Mouse (Mus musculus): ENCODE measurements around the gene Zfp646. TPM values are rescaled to one million over a fixed set of nuclear protein-coding genes. Genes with fewer than 3 reads are reported as not detected.
A peak's percentile ranks its signal among the peaks of the same experiment; 100 is the strongest.
"Not testable (repeated sequence)": the region's sequence is repeated elsewhere in the genome, so short reads cannot be mapped to it uniquely, and the experiment has no call there.

The Zfp646 gene
- total RNA-seq, 2 experiments from 2014 or later: 33.3 to 35.8 TPM

DNA sequence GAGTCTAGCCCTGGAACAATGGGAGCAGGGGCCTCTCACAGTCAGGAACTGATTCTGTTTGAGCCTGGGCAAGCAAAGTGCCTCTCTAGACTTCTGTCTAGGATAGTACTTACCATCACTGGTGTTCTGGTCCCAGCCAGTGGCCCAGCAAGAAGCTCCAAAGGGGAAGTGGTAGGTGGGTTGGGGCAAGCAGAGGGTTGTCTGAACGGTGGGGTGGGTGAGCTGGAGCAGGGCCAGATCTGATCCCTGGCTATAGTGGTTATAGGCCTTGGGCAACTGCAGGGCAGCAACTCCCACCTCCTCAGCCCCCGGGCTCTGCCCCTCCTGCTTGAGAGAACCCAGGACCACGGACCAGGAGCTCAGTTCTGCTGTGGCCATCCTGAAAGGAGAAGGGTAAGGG lies 12.8 kb downstream of the Zfp646 start:
- no peak overlapping the region for H3K27ac ChIP-seq
- no peak overlapping the region for H3K4me3 ChIP-seq
- no peak for DNase-seq (ENCODE audit: low spot score in 2 of 2)
- TF ChIP-seq CTCF (conservative IDR thresholded peaks at IDR 0.05): no peak

DNA sequence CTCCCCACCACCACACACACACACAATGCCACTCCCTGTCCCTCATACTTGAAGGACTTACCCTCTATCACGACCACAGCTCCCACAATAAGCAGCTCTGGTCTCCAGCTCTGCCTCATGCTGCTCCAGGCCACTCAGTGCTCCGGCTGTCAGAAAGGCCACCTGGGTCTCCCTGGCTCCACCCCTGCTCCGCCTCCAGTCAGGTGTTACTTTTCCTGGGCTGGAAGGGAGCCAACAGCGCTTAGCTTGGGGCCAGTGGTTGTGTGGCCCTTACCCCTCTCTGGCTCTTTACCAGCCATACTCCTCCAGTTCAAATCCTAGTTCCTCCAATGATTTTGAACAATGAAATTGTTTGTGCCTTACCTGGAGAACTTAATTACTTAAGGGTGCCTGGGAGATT lies 14.8 kb downstream of the Zfp646 start, which contains the start of gene Prss53:
Gene Prss53 (minus strand): TSS at position 173 of the 400 bp plus-strand sequence.
- no peak for DNase-seq (ENCODE audit: low spot score in 2 of 2)
- Histone ChIP-seq H3K27ac (no peak within 1 kb of the TSS), H3K4me3 (no peak within 1 kb of the TSS)
- no peak for TF ChIP-seq CTCF (conservative IDR thresholded peaks at IDR 0.05)

DNA sequence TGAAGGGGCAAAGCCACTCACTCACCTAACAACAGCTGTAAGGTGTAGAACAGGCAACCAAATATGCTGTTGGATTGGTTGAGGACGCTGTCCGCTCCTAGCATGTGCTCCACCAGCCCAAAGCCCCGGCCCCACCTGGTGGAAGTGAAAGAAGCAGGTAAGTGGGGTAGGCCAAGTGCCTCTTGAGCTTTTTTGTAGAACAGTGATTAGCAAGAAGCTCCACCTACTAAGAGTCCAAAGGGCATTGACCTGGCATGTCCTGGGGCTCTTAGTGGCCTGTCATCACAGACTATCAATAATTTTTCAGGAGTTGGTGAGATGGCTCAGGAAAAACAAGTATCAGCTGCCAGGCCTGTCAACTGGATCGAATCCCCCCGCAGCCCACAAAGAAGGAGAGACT lies 18.5 kb downstream of the Zfp646 start:
- no peak for TF ChIP-seq CTCF (conservative IDR thresholded peaks at IDR 0.05)
- H3K27ac ChIP-seq: no peak overlapping the region
- DNase-seq (ENCODE audit: low spot score in 2 of 2): no peak
- H3K4me3 ChIP-seq: peak overlapping the region; percentile 65

DNA sequence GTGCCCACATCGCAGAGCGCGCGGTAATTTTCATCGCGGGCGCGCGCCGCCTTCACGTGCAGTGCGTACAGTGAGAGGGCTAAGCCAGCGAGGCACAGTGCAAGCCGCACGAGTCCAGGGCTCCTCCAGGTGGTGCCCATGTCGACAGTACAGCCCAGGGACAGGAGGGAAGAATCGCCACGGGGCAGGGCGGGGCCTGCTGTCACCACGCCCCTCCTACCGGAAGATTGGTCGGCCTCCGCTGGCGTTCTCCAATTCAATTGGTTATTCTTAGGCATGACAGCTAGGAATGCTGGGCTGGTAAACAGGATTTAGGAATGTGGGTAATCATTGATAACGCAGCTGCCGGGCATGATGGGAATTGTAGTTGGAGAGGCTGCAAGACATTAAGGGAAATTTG lies 19.4 kb downstream of the Zfp646 start, which contains the start of the genes Gm21974 and Vkorc1:
Gene Gm21974 (minus strand): TSS at position 13 of the 400 bp plus-strand sequence.
Gene Vkorc1 (minus strand): TSS at position 176 of the 400 bp plus-strand sequence.
- peak within 1 kb of the TSS; percentile 65 for H3K4me3 ChIP-seq
- peak; percentile 54 for TF ChIP-seq CTCF (conservative IDR thresholded peaks at IDR 0.05)
- DNase-seq (ENCODE audit: low spot score in 2 of 2): peak; percentile 92 to 96
- H3K27ac ChIP-seq: peak within 1 kb of the TSS; percentile 86

DNA sequence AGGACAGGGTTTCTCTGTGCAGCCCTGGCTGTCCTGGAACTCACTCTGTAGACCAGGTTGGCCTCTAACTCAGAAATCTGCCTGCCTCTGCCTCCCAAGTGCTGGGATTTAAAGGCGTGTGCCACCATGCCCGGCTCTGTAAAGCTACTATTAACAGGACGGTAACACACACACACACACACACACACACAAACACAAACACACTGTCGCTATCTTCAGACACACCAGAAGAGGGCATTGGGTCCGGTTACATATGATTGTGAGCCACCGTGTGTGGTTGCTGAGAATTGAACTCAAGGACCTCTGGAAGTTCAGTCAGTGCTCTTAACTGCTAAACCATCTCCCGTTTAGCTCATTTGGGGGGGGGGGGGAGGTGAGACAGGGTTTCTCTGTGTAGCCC lies 19.9 kb downstream of the Zfp646 start:
- Histone ChIP-seq H3K4me3 (peak overlapping the region; percentile 65; the same call in 1 of the 2 replicates), H3K27ac (peak overlapping the region; percentile 69; the same call in 1 of the 2 replicates)
- not testable (repeated sequence) for DNase-seq (ENCODE audit: low spot score in 2 of 2)

DNA sequence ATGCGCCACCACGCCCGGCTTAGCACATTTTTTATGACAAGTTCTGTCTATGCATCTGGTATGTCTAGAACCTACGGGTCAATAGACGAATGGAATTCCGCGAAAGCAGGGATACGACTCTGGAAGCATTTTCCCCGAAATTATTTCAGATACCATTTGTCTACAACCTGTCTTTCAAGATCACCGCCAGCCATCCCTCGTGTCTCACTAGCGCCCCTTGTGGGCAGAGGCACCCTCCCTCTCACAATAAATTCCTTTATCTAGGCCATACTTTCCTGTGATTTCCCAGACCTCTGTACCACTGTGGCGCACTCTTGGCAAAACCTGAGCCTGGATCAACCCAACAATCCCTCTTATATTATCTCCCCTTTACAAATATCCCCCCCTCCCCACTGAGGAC lies 20.4 kb downstream of the Zfp646 start:
- no peak overlapping the region for H3K27ac ChIP-seq
- peak; percentile 86 for TF ChIP-seq CTCF (conservative IDR thresholded peaks at IDR 0.05)
- H3K4me3 ChIP-seq: no peak overlapping the region
- DNase-seq (ENCODE audit: low spot score in 2 of 2): peak; percentile 39 to 62

DNA sequence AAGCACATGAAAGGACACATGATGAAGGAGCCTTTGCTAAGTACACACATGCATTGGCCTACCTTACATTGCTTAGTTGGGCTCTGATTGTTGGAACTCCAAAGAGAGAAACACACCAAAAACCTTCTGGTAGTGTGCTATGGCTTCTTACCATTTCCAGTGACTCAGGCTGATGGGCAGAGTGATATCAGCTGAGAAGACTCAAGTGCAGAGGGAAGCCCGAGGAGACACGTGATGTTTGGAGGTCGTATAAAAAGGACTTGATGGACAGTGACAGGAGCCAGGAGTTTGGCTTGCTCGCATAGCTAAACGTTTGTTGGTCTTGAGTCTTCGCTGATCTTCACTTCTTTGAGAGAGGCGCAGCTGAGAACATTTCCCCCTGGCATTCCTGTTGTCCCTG lies 21.5 kb downstream of the Zfp646 start:
- no peak for TF ChIP-seq CTCF (conservative IDR thresholded peaks at IDR 0.05)
- Histone ChIP-seq H3K27ac (no peak overlapping the region), H3K4me3 (no peak overlapping the region)
- no peak for DNase-seq (ENCODE audit: low spot score in 2 of 2)

DNA sequence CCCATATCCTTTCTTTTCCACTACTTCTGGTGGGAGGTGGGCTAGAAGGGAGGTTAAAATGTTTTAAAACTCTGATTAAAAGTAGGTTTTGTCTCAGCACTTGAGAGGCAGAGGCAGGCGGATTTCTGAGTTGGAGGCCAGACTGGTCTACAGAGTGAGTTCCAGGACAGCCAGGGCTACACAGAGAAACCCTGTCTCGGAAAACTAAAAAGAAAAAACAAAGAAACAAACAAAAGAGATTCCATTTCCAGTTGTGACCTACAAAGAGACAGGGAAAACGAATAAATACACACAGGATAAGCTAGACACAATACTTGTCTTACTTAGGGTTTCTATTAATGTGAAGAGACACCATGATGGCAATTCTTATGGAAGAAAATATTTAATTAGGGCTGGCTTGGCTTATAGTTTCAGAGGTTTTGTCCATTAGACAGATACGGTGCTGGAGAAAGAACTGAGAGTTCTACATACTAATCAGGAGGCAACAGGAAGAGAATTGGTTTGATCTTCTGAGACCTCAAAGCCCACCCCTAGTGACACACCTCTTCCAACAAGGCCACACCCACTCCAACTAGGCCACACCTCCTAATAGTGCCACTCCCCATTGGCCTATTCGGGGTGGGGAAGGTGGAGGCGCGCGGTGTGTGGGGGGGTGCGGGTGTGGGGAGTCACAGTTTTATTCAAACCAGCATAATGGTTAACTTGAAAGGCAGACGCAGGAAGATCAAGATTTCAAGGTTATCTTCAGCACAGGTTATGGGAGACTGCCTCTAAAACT lies 22.3 kb downstream of the Zfp646 start:
- no peak overlapping the region for H3K4me3 ChIP-seq
- H3K27ac ChIP-seq: no peak overlapping the region
- no peak for DNase-seq (ENCODE audit: low spot score in 2 of 2)
- no peak for TF ChIP-seq CTCF (conservative IDR thresholded peaks at IDR 0.05)

DNA sequence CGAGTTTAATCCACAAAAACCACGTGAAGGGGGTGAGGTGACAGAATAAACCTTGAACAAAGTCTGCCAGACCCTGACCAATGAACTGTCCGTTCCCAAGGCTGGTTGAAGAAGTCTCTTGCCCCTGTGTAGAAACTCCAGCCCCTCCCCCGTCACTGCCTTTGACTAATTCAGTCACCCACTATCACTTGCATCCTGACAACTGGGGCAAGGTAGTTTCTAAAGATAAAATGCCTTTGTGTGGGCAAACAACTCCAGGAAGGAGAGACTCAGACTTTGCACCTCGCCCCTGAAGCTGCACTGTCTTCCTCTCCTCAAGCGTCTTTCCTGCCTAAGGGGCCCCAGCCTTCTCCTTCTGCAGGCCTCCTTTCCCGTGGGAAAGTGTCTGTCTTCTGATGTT lies 24.0 kb downstream of the Zfp646 start:
- no peak overlapping the region for H3K4me3 ChIP-seq
- H3K27ac ChIP-seq: no peak overlapping the region
- TF ChIP-seq CTCF (conservative IDR thresholded peaks at IDR 0.05): no peak
- no peak for DNase-seq (ENCODE audit: low spot score in 2 of 2)

DNA sequence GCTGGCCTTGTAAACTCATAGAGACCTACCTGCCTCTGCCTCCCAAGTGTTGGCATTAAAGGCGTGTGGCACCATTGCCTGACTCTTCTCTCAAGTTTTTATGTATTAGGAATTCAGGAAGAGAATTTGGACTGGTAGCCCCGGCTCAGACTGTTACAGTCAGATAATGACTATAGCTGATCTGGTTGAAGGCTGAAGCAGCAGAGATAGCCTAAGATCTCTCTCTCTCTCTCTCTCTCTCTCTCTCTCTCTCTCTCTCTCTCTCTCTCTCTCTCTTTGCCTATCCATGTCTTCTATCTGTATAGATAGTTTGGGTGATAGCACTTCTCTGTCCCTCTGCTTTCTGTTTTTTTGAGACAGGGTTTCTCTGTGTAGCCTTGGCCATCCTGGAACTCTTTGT lies 25.8 kb downstream of the Zfp646 start:
- DNase-seq (ENCODE audit: low spot score in 2 of 2): no peak
- TF ChIP-seq CTCF (conservative IDR thresholded peaks at IDR 0.05): no peak
- H3K4me3 ChIP-seq: no peak overlapping the region
- no peak overlapping the region for H3K27ac ChIP-seq

DNA sequence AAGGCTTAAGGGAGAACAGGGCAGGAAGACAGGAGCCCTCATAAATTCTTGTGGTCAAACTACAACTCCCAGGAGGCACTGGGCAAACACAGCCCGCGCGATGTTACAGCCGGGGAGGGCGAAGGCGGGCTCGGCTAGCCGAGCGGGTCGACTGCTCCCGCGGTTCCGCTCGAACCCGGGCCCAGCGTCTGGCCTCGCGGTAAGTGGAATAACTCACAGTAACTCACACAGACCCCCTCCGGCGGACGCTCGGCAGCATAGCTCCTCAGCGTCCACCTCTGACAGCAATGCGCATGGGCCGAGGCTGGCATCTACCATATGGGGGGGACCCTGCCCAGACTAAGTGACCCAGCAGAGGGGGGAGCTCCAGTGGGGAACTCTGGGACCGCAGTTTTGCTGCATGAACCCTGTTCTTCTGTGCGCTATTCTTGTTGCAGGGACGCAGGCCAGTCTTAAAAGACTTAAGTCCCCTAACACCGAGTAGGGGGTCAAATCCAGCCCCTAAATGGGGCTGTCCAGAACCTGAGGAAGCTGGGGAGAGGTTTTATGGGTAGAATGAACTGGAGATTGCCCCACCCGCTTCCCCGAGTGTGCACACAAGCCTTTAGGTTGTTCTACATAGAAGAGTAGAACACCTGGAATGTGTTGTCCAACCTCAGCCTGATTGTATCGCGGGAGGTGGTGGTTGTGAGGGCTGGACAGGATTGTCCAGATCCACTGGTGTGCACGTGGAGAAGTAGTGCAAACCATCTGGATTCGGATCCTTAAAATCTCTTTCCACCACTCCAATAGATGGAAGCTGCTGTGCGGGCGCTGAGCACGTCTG lies 28.2 kb downstream of the Zfp646 start, which contains the start of gene Bckdk:
Gene Bckdk (plus strand): TSS at position 112 of the 826 bp plus-strand sequence.
- TF ChIP-seq CTCF (conservative IDR thresholded peaks at IDR 0.05): peak; percentile 48

DNA sequence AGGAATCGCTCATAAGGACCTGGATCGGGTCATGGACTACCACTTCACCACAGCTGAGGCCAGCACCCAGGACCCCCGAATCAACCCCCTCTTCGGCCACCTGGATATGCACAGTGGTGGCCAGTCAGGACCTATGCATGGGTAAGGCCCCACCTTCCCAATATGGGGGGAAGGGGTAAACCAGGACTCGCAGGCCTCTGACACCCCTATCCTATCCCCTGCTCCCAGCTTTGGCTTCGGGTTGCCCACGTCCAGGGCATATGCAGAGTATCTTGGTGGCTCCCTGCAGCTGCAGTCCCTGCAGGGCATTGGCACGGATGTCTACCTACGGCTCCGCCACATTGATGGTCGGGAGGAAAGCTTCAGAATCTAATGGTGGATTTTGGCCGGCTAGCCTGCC lies 31.9 kb downstream of the Zfp646 start:
- Histone ChIP-seq H3K27ac (no peak overlapping the region), H3K4me3 (no peak overlapping the region)
- DNase-seq (ENCODE audit: low spot score in 2 of 2): no peak
- TF ChIP-seq CTCF (conservative IDR thresholded peaks at IDR 0.05): no peak

More for the DNA sequence above, 28.2 kb downstream of the Zfp646 start, which contains the start of gene Bckdk:
- Histone ChIP-seq H3K27ac (peak within 1 kb of the TSS; percentile 95), H3K4me3 (peak within 1 kb of the TSS; percentile 93)
- DNase-seq (ENCODE audit: low spot score in 2 of 2): peak; percentile 80

DNA sequence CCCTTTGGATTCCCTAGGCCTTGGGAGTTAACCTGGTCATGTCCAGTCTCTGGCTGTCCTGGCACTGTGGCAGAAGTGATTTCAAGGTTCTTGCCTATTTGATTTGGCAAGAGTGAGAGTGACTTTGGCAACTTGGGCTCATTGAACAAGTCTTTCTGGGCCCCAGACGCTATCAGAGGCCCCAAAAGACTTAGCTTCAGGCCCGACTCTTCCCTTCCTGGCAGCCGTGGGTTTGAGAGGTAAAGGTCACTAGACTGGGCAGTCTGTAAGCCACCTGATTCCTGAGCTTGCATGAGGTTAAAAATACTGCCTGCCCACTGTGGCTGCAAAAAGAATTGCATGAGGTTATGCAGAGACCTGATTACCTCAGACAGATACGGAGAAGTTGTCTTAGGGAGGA lies 32.6 kb downstream of the Zfp646 start:
- no peak for DNase-seq (ENCODE audit: low spot score in 2 of 2)
- H3K27ac ChIP-seq: no peak overlapping the region
- H3K4me3 ChIP-seq: no peak overlapping the region
- TF ChIP-seq CTCF (conservative IDR thresholded peaks at IDR 0.05): no peak

Measured in layer of hippocampus, adult 2 months (tissue).